Mouse (Mus musculus) gastrocnemius, postnatal 36 days (tissue): ENCODE measurements around the gene Ctnnbip1. TPM values are rescaled to one million over a fixed set of nuclear protein-coding genes. Genes with fewer than 3 reads are reported as not detected.

ENCODE experiments used
- DNase-seq, 2 experiments: peaks; one replicate each; pipeline ENCODE4 v3.0.0; 2022
- intact Hi-C: fragments of 180-260 bp; cut with DNase I; formaldehyde crosslinking; loops from one replicate; pipeline ENCODE4 v1.15.1; 2025
- total RNA-seq, 2 experiments: library from RNA; stranded (reverse); gene quantifications; 2 replicates each; pipeline ENCODE4 v1.2.3; 2021

Gene Ctnnbip1
- total RNA-seq, 2 experiments from 2014 or later: 22.7 to 24.4 TPM

- intact Hi-C loops: no loop called here
- DNase-seq: no peak
These were observed 59.0 kb downstream of the Ctnnbip1 start for GRCm38 (mm10) chr4:149576993-149577548.

- DNase-seq: no peak
- intact Hi-C loops: no loop called here
These were observed 60.1 kb downstream of the Ctnnbip1 start for GRCm38 (mm10) chr4:149578085-149578681.

- intact Hi-C loops: no loop called here
These were observed 60.8 kb downstream of the Ctnnbip1 start for GRCm38 (mm10) chr4:149578831-149579230.

GRCm38 (mm10) chr4:149585236-149585635, 67.2 kb downstream of the Ctnnbip1 start:
- intact Hi-C loops: loop anchor here (5.0 kb wide), 1 partner anchor 33 kb away; no protein-coding TSS in a partner anchor
- DNase-seq: no peak

More at GRCm38 (mm10) chr4:149578831-149579230, 60.8 kb downstream of the Ctnnbip1 start:
- DNase-seq: no peak

GRCm38 (mm10) chr4:149586044-149586782, 68.2 kb downstream of the Ctnnbip1 start, which contains the start of gene Clstn1:
Gene Clstn1 (plus strand): TSS chr4:149586468.
- DNase-seq: peak; percentile 45 to 48
- intact Hi-C loops: loop anchor here (5.0 kb wide), 1 partner anchor 34 kb away; no protein-coding TSS in a partner anchor

- intact Hi-C loops: loop anchor here (5.0 kb wide), 1 partner anchor 35 kb away; no protein-coding TSS in a partner anchor
- no peak for DNase-seq
These were observed 69.0 kb downstream of the Ctnnbip1 start for GRCm38 (mm10) chr4:149586783-149587595.

- intact Hi-C loops: loop anchor here (5.0 kb wide), 1 partner anchor 35 kb away; no protein-coding TSS in a partner anchor
- no peak for DNase-seq
These were observed 69.6 kb downstream of the Ctnnbip1 start for GRCm38 (mm10) chr4:149587596-149588168.

- intact Hi-C loops: no loop called here
These were observed 72.2 kb downstream of the Ctnnbip1 start for GRCm38 (mm10) chr4:149590200-149590599.

GRCm38 (mm10) chr4:149591486-149591885, 73.5 kb downstream of the Ctnnbip1 start:
- intact Hi-C loops: no loop called here
- no peak for DNase-seq

More at GRCm38 (mm10) chr4:149590200-149590599, 72.2 kb downstream of the Ctnnbip1 start:
- DNase-seq: no peak

- intact Hi-C loops: no loop called here
These were observed 77.0 kb downstream of the Ctnnbip1 start for GRCm38 (mm10) chr4:149594913-149595581.

GRCm38 (mm10) chr4:149597641-149598208, 79.7 kb downstream of the Ctnnbip1 start:
- intact Hi-C loops: no loop called here
- DNase-seq: no peak

More at GRCm38 (mm10) chr4:149594913-149595581, 77.0 kb downstream of the Ctnnbip1 start:
- no peak for DNase-seq

GRCm38 (mm10) chr4:149599549-149599948, 81.5 kb downstream of the Ctnnbip1 start:
- DNase-seq: no peak
- intact Hi-C loops: no loop called here

- DNase-seq: no peak
- intact Hi-C loops: no loop called here
These were observed 82.1 kb downstream of the Ctnnbip1 start for GRCm38 (mm10) chr4:149600130-149600529.

- intact Hi-C loops: no loop called here
- DNase-seq: no peak
These were observed 83.4 kb downstream of the Ctnnbip1 start for GRCm38 (mm10) chr4:149601484-149601883.

GRCm38 (mm10) chr4:149602236-149602635, 84.2 kb downstream of the Ctnnbip1 start:
- DNase-seq: no peak
- intact Hi-C loops: no loop called here

- DNase-seq: no peak
- intact Hi-C loops: no loop called here
These were observed 85.8 kb downstream of the Ctnnbip1 start for GRCm38 (mm10) chr4:149603860-149604259.

GRCm38 (mm10) chr4:149604518-149604917, 86.5 kb downstream of the Ctnnbip1 start:
- intact Hi-C loops: no loop called here
- no peak for DNase-seq

GRCm38 (mm10) chr4:149606056-149606455, 88.0 kb downstream of the Ctnnbip1 start:
- DNase-seq: no peak

GRCm38 (mm10) chr4:149606766-149607358, 88.8 kb downstream of the Ctnnbip1 start:
- intact Hi-C loops: loop anchor here (1.0 kb wide), 1 partner anchor 56 kb away; no protein-coding TSS in a partner anchor
- DNase-seq: no peak

More at GRCm38 (mm10) chr4:149606056-149606455, 88.0 kb downstream of the Ctnnbip1 start:
- intact Hi-C loops: no loop called here
